Mouse (Mus musculus) thymus, adult 2 months (tissue): ENCODE results near the gene Nav3.

Experiments used
- CTCF ChIP-seq: fragments of 200-500 bp; IDR thresholded peaks from 2 replicates; pipeline ENCODE4 v1.5.1; 2012; ENCODE audit warnings: mild to moderate bottlenecking, control low read depth, low read length, moderate library complexity, borderline replicate concordance; ENCODE audit not compliant: control insufficient read depth, poor library complexity, insufficient read depth; ENCODE audit errors: extremely low read depth
- POLR2A ChIP-seq: fragments of 200-500 bp; IDR thresholded peaks from 2 replicates; pipeline ENCODE4 v1.6.1; 2012; ENCODE audit warnings: mild to moderate bottlenecking, low read length, control low read depth, moderate library complexity; ENCODE audit not compliant: control insufficient read depth, poor library complexity, insufficient read depth; ENCODE audit errors: extremely low read depth

GRCm38 (mm10) chr10:110479189-110479588, 23.2 kb upstream of the Nav3 start:
- no peak for TF ChIP-seq POLR2A
- TF ChIP-seq CTCF = no peak
